Mouse (Mus musculus) adrenal gland, adult 2 months (tissue): ENCODE results near the gene Pex16. TPM values are rescaled to one million over a fixed set of nuclear protein-coding genes. Genes with fewer than 3 reads are reported as not detected.

Experiments used
- DNase-seq: peaks from one replicate; pipeline ENCODE4 v3.0.0; 2021
- long read RNA-seq: library from polyadenylated mRNA; stranded (forward); transcript quantifications from one replicate; pipeline ENCODE4 v2.0.0, GENCODE M21; 2021
- polyA plus RNA-seq: library from polyadenylated mRNA; depleted of rRNA; stranded (reverse); fragments of >200 nt; gene quantifications from 2 replicates; pipeline ENCODE4 v1.2.3, GENCODE M21; 2012; rRNA removed
- total RNA-seq, 2 experiments: library from RNA; stranded (reverse); gene quantifications; 2 replicates each; pipeline ENCODE4 v1.2.3; 2021

Pex16 gene
- 100 to 1,000 TPM; 102 to 212 TPM for total RNA-seq
- polyA plus RNA-seq, result 199 and 254 TPM in 2 replicates
- long read RNA-seq, transcript Pex16-201 (11 exons, 1,392 nt), result major isoform, 90 of 121 reads
- long read RNA-seq, partial matches to known transcripts, result 20 of 121 reads
- long read RNA-seq, other reads (novel, unspliced or antisense), result 10 of 121 reads

GRCm38 (mm10) chr2:92374514-92374913, at the start of gene Pex16, which contains the start of gene Large2:
TSS of gene Pex16 (plus strand) at chr2:92374676.
TSS of gene Large2 (minus strand) at chr2:92374869.
- peak; percentile 57 for DNase-seq

- DNase-seq, result no peak
These were observed 48.8 kb upstream of the Pex16 start for GRCm38 (mm10) chr2:92325676-92326075.

- no peak for DNase-seq
These were observed 48.3 kb upstream of the Pex16 start for GRCm38 (mm10) chr2:92326221-92326620.

GRCm38 (mm10) chr2:92327601-92328000, 46.9 kb upstream of the Pex16 start:
- DNase-seq, result no peak

- DNase-seq, result no peak
These were observed 46.3 kb upstream of the Pex16 start for GRCm38 (mm10) chr2:92328206-92328605.

- peak; percentile 40 for DNase-seq
These were observed 43.6 kb upstream of the Pex16 start for GRCm38 (mm10) chr2:92330840-92331239.

GRCm38 (mm10) chr2:92331410-92331809, 43.1 kb upstream of the Pex16 start:
- no peak for DNase-seq

GRCm38 (mm10) chr2:92331871-92332270, 42.6 kb upstream of the Pex16 start:
- peak; percentile 52 for DNase-seq

- no peak for DNase-seq
These were observed 32.1 kb upstream of the Pex16 start for GRCm38 (mm10) chr2:92342418-92342817.

GRCm38 (mm10) chr2:92347191-92347590, 27.3 kb upstream of the Pex16 start:
- peak; percentile 18 for DNase-seq

- DNase-seq, result peak; percentile 89
These were observed 24.7 kb upstream of the Pex16 start for GRCm38 (mm10) chr2:92349589-92350425.

GRCm38 (mm10) chr2:92350686-92351085, 23.8 kb upstream of the Pex16 start:
- DNase-seq, result peak; percentile 72

GRCm38 (mm10) chr2:92353402-92353801, 21.1 kb upstream of the Pex16 start:
- DNase-seq, result no peak

- no peak for DNase-seq
These were observed 20.3 kb upstream of the Pex16 start for GRCm38 (mm10) chr2:92354224-92354623.

- no peak for DNase-seq
These were observed 15.2 kb upstream of the Pex16 start for GRCm38 (mm10) chr2:92359301-92359700.

GRCm38 (mm10) chr2:92360186-92360823, 14.2 kb upstream of the Pex16 start:
- no peak for DNase-seq

- no peak for DNase-seq
These were observed 13.6 kb upstream of the Pex16 start for GRCm38 (mm10) chr2:92360893-92361292.

GRCm38 (mm10) chr2:92361795-92362194, 12.7 kb upstream of the Pex16 start:
- no peak for DNase-seq

GRCm38 (mm10) chr2:92362571-92363228, 11.8 kb upstream of the Pex16 start:
- no peak for DNase-seq

- DNase-seq, result no peak
These were observed 10.4 kb upstream of the Pex16 start for GRCm38 (mm10) chr2:92364086-92364485.

GRCm38 (mm10) chr2:92365568-92365967, 8.9 kb upstream of the Pex16 start:
- no peak for DNase-seq

- DNase-seq, result no peak
These were observed 7.0 kb upstream of the Pex16 start for GRCm38 (mm10) chr2:92367383-92368029.
